Mouse (Mus musculus) limb, embryonic 14.5 days (tissue): ENCODE data around the gene Ergic2. TPM values are rescaled to one million over a fixed set of nuclear protein-coding genes. Genes with fewer than 3 reads are reported as not detected.
"Not testable (repeated sequence)": the region's sequence is repeated elsewhere in the genome, so short reads cannot be mapped to it uniquely, and the experiment has no call there.

Experiments used
- ATAC-seq: fragments of 200-750 bp; cut with Nextera tagmentation; 2 replicates; pipeline ENCODE4 v1.8.0; 2017; ENCODE audit warnings: low read depth, moderate number of reproducible peaks, moderate TSS enrichment; ENCODE audit not compliant: low FRiP score
- DNase-seq: peaks from one replicate; pipeline ENCODE4 v3.0.0-alpha.2; 2015; ENCODE audit warnings: low spot score
- H3K27ac ChIP-seq: fragments of 300-500 bp; sonication (generic); replicated peaks from 2 replicates; pipeline ENCODE4 v1.5.1; 2014; ENCODE audit warnings: low read depth, mild to moderate bottlenecking, low read length, moderate library complexity, mixed read lengths
- H3K27me3 ChIP-seq: fragments of 300-500 bp; sonication (generic); 2 replicates; pipeline ENCODE4 v1.6.1; 2014; ENCODE audit warnings: low read length, mixed read lengths; ENCODE audit not compliant: control insufficient read depth, insufficient read depth
- H3K36me3 ChIP-seq: fragments of 300-500 bp; sonication (generic); 2 replicates; pipeline ENCODE4 v1.6.1; 2014; ENCODE audit warnings: mild to moderate bottlenecking, low read length, moderate library complexity, mixed read lengths; ENCODE audit not compliant: control insufficient read depth, insufficient read depth
- H3K4me1 ChIP-seq: fragments of 300-500 bp; sonication (generic); 2 replicates; pipeline ENCODE4 v1.6.1; 2014; ENCODE audit warnings: antibody characterized with exemption, low read length, mixed read lengths; ENCODE audit not compliant: control insufficient read depth, insufficient read depth
- H3K4me2 ChIP-seq: fragments of 300-500 bp; sonication (generic); replicated peaks from 2 replicates; pipeline ENCODE4 v1.6.1; 2014; ENCODE audit warnings: low read depth, mild to moderate bottlenecking, low read length, moderate library complexity; ENCODE audit not compliant: severe bottlenecking
- H3K4me3 ChIP-seq: fragments of 300-500 bp; sonication (generic); replicated peaks from 2 replicates; pipeline ENCODE4 v1.5.1; 2014; ENCODE audit warnings: low read length
- H3K9ac ChIP-seq: fragments of 300-500 bp; sonication (generic); 2 replicates; pipeline ENCODE4 v1.6.1; 2014; ENCODE audit warnings: mild to moderate bottlenecking, low read depth, low read length, moderate library complexity; ENCODE audit not compliant: severe bottlenecking
- H3K9me3 ChIP-seq: fragments of 300-500 bp; sonication (generic); 2 replicates; pipeline ENCODE4 v1.6.1; 2016; ENCODE audit warnings: low read length; ENCODE audit not compliant: control insufficient read depth
- POLR2A ChIP-seq: fragments of 200-500 bp; IDR thresholded peaks from 2 replicates; pipeline ENCODE4 v1.8.0; 2012; ENCODE audit warnings: inconsistent platforms, mild to moderate bottlenecking, moderate library complexity, borderline replicate concordance; ENCODE audit not compliant: insufficient read depth, insufficient read length; ENCODE audit errors: extremely low read depth
- WGBS: fragments of 180-500 bp; shearing (Covaris S2); extraction: QIAGEN DNeasy Blood & Tissue Kit; methylation state at CpG from one replicate; pipeline ENCODE4 v1.1.7; 2014; 5-methylcytosine and 5-hydroxymethylcytosine counted together
- polyA plus RNA-seq, 2 experiments: library from polyadenylated mRNA; depleted of rRNA in 1 of 2; stranded (reverse) in 1 of 2; unstranded in 1 of 2; fragments of >200 nt; fragmentation: Nextera tagmentation in 1 of 2; extraction: Ambion mirVana in 1 of 2; gene quantifications; 2 replicates each; pipeline versions ENCODE4 v1.2.1 to v1.2.3; 2012 to 2014

Ergic2 gene
- polyA plus RNA-seq, 2 experiments, result 112 to 187 TPM

- no peak overlapping the region for H3K4me3 ChIP-seq
- no peak for TF ChIP-seq POLR2A
- no peak for DNase-seq
- no peak overlapping the region for H3K9ac ChIP-seq
- no peaks in the 10 kb centered on the region for H3K9me3 ChIP-seq
- no peaks in the 10 kb centered on the region for H3K4me1 ChIP-seq
- 93% methylated on average over 2 of the region's 2 CpGs for WGBS
- H3K27ac ChIP-seq, result no peak overlapping the region
- H3K36me3 ChIP-seq, result peaks cover 63% of the 10 kb centered on the region
- no peak overlapping the region for H3K4me2 ChIP-seq
- H3K27me3 ChIP-seq, result no peaks in the 10 kb centered on the region
- ATAC-seq, result no peak
These were observed 13.0 kb downstream of the Ergic2 start for GRCm38 (mm10) chr6:148199177-148199576.

- WGBS, result 89% methylated on average over 6 of the region's 6 CpGs
- Histone ChIP-seq H3K4me1 (no peaks in the 10 kb centered on the region), H3K4me2 (no peak overlapping the region), H3K27me3 (no peaks in the 10 kb centered on the region), H3K27ac (no peak overlapping the region), H3K36me3 (peaks cover 60% of the 10 kb centered on the region), H3K4me3 (no peak overlapping the region), H3K9me3 (no peaks in the 10 kb centered on the region), H3K9ac (no peak overlapping the region)
- DNase-seq (no peak), ATAC-seq (no peak)
- no peak for TF ChIP-seq POLR2A
These were observed 18.0 kb downstream of the Ergic2 start for GRCm38 (mm10) chr6:148193972-148194701.

DNA sequence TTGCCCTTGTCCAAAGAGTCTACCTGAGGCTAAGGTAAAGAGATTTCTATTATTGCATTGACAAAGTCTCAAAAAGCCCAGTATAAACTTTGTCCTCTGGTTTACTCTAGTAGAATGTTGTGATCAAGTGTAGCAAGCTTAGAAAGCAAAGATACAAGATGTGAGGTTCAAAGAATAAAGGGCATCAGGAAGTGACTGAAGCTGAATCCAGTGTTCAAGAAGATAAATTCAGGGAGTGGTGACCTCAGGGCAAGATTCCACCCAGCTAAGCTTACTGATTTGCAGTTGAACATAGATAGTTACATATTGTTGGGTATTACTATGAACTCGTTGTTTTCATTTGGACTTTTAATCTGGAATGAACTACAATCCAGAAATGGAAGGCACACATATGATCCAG, 26.5 kb downstream of the Ergic2 start:
- H3K36me3 ChIP-seq, result peaks cover 84% of the 10 kb centered on the region
- H3K9me3 ChIP-seq, result no peaks in the 10 kb centered on the region
- H3K4me1 ChIP-seq, result no peaks in the 10 kb centered on the region
- no peak for TF ChIP-seq POLR2A
- H3K27ac ChIP-seq, result no peak overlapping the region
- H3K4me3 ChIP-seq, result no peak overlapping the region
- WGBS, result 85% methylated on average over 1 of the region's 1 CpGs
- DNase-seq (no peak), ATAC-seq (no peak)
- H3K4me2 ChIP-seq, result no peak overlapping the region
- no peaks in the 10 kb centered on the region for H3K27me3 ChIP-seq
- no peak overlapping the region for H3K9ac ChIP-seq

DNA sequence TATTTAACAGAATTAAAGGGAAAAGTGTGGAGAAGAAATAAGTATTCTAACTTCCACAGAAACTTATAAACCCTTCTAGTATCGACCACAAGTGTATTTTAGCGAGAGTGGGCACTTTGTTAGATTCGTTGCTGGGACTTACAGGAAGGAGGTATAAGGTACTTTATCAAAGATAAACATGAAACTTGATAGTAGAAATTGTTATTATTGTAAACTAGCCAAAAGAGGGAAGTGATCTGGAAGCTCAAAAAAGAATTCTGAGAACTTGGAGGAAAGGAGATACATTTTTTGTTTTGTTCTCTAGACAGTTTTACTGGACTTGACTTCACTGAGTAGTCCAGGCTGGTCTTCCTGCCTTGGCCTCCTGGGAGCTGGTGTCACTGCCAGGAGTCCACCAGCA, 39.3 kb downstream of the Ergic2 start:
- Histone ChIP-seq H3K27me3 (no peaks in the 10 kb centered on the region), H3K9ac (no peak overlapping the region), H3K9me3 (no peaks in the 10 kb centered on the region), H3K27ac (no peak overlapping the region), H3K4me2 (no peak overlapping the region), H3K4me3 (no peak overlapping the region), H3K4me1 (no peaks in the 10 kb centered on the region), H3K36me3 (no peaks in the 10 kb centered on the region)
- TF ChIP-seq POLR2A, result no peak
- 75% methylated on average over 3 of the region's 3 CpGs for WGBS
- DNase-seq (no peak), ATAC-seq (no peak)

- WGBS, result 57% methylated on average over 4 of the region's 4 CpGs
- H3K27me3 ChIP-seq, H3K4me3 ChIP-seq, H3K9me3 ChIP-seq, H3K4me1 ChIP-seq, H3K4me2 ChIP-seq, H3K9ac ChIP-seq, H3K36me3 ChIP-seq, H3K27ac ChIP-seq, ATAC-seq, DNase-seq: not testable (repeated sequence)
These were observed 59.9 kb downstream of the Ergic2 start for GRCm38 (mm10) chr6:148152305-148152704.
